8 mouse cellular contexts compared by ENCODE assay signal in the genomic region with DNA sequence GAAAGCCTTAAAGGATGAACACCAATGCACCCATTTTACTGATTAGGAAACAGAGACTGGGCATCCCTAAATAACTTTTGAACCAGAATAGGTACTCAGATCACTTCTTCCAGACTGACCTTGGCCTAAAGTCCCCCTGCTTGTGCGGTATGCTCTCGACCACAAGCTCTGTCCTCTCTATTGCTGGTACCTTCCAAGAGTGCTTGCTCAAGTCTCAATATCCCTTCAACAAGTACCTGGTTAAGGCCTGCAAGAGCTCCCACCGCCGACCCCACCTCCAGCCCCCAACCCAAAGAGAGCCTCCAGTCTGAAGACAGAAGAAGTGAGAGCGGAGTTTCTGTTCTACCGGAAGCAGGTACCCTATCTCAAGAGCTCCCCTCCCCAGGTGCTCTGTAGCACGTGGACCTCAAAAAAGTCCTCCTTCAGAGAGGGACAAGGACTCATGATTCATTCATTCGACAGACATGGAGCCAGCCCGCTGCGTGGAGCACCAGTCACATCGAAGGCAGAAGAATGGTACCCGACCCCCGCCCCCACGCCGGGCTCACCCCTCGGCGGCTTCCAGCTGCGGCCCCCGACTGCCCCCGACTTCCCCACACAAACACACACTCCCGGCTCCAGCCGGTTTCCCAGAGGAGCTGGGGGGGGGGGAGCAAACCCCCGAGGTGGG. TPM values are rescaled to one million over a fixed set of nuclear protein-coding genes. Genes with fewer than 3 reads are reported as not detected.
DNase-seq lines count a peak whose midpoint lies in the region; ATAC-seq and TF ChIP-seq lines count a peak whose summit lies in the region.

No protein-coding gene starts in this region.

- TF ChIP-seq EP300 in liver, embryonic 14.5 days (IDR thresholded peaks at IDR 0.05; ENCODE audit: low read depth): no peak

- WGBS in lung, embryonic 16.5 days: 4% methylated on average over 22 of the region's 23 CpGs
- WGBS in forebrain, embryonic 13.5 days: 5% methylated on average over 10 of the region's 23 CpGs
- WGBS in liver, embryonic 14.5 days (ENCODE audit: insufficient replicate concordance): 6% methylated on average over 23 of the region's 23 CpGs

- H3K4me1 ChIP-seq in lung, embryonic 16.5 days (replicated peaks; ENCODE audit: control insufficient read depth, insufficient read depth, low read length): peaks cover 9% of the 10 kb centered on the region
- peaks cover 41% of the 10 kb centered on the region for H3K4me1 ChIP-seq in forebrain, embryonic 13.5 days
- peaks cover 6 to 7% of the 10 kb centered on the region in 2 experiments; a peak in 3 of 4 replicates for H3K4me1 ChIP-seq in liver, embryonic 14.5 days (replicated peaks; ENCODE audit: control insufficient read depth in 2 of 2, insufficient read depth in 2 of 2, low read length in 1 of 2)

- no peaks in the 10 kb centered on the region; the same call in 1 of the 2 replicates for H3K27me3 ChIP-seq in lung, embryonic 16.5 days (ENCODE audit: control insufficient read depth, insufficient read depth, low read depth, low read length)
- no peaks in the 10 kb centered on the region for H3K27me3 ChIP-seq in forebrain, embryonic 13.5 days
- H3K27me3 ChIP-seq in liver, embryonic 14.5 days (ENCODE audit: control insufficient read depth, insufficient read depth, low read length): peaks cover 35% of the 10 kb centered on the region

- TF ChIP-seq CTCF in liver, embryonic 14.5 days (IDR thresholded peaks at IDR 0.05; ENCODE audit: low read depth): no peak

- H3K36me3 ChIP-seq in lung, embryonic 16.5 days (ENCODE audit: control insufficient read depth, insufficient read depth, low read length): no peaks in the 10 kb centered on the region
- H3K36me3 ChIP-seq in forebrain, embryonic 13.5 days (ENCODE audit: poor library complexity, severe bottlenecking): peaks cover 30% of the 10 kb centered on the region
- H3K36me3 ChIP-seq in liver, embryonic 14.5 days (replicated peaks; ENCODE audit: control insufficient read depth, insufficient read depth, low read depth): no peaks in the 10 kb centered on the region

- H3K9ac ChIP-seq in lung, embryonic 16.5 days (ENCODE audit: low read length): peak overlapping the region; percentile 72
- peak overlapping the region; percentile 82 for H3K9ac ChIP-seq in forebrain, embryonic 13.5 days
- H3K9ac ChIP-seq in liver, embryonic 14.5 days (replicated peaks): no peak overlapping the region

- H3K4me2 ChIP-seq in lung, embryonic 16.5 days (ENCODE audit: low read depth, low read length): peak overlapping the region; percentile 86
- H3K4me2 ChIP-seq in forebrain, embryonic 13.5 days: peak overlapping the region; percentile 76
- peak overlapping the region; percentile 71 for H3K4me2 ChIP-seq in liver, embryonic 14.5 days (ENCODE audit: low read depth)

- peak; percentile 73 for DNase-seq in cerebellum, adult 11-12 months
- DNase-seq in cerebellum, adult 11 months: no peak
- DNase-seq in lung, postnatal 36 days: no peak
- no peak for DNase-seq in liver, embryonic 14.5 days (ENCODE audit: low read depth in 3 of 3, low spot score in 3 of 3)
- DNase-seq in testis, postnatal 10 days (ENCODE audit: low spot score): peak; percentile 67
- no peak for DNase-seq in layer of hippocampus, adult 18-20 months (ENCODE audit: low spot score in 2 of 2)

- no peak overlapping the region for H3K27ac ChIP-seq in lung, embryonic 16.5 days (ENCODE audit: low read length)
- peak overlapping the region; percentile 91 for H3K27ac ChIP-seq in forebrain, embryonic 13.5 days
- H3K27ac ChIP-seq in liver, embryonic 14.5 days: no peak overlapping the region

- H3K4me3 ChIP-seq in lung, embryonic 16.5 days (ENCODE audit: low read length): peak overlapping the region; percentile 68
- H3K4me3 ChIP-seq in forebrain, embryonic 13.5 days: peak overlapping the region; percentile 66
- peak overlapping the region; percentile 50 to 56 for H3K4me3 ChIP-seq in liver, embryonic 14.5 days (ENCODE audit: insufficient read depth in 1 of 2, low read depth in 2 of 2, low read length in 2 of 2)

- ATAC-seq in lung, embryonic 16.5 days (ENCODE audit: low read depth): peak; percentile 5; the same call in 1 of the 2 replicates
- ATAC-seq in forebrain, embryonic 13.5 days: peak; percentile 42
- no peak for ATAC-seq in liver, embryonic 14.5 days (ENCODE audit: insufficient read depth)

- H3K9me3 ChIP-seq in lung, embryonic 16.5 days (ENCODE audit: control insufficient read depth, low read length): no peaks in the 10 kb centered on the region
- H3K9me3 ChIP-seq in forebrain, embryonic 13.5 days (replicated peaks): no peaks in the 10 kb centered on the region
- no peaks in the 10 kb centered on the region for H3K9me3 ChIP-seq in liver, embryonic 14.5 days (ENCODE audit: control insufficient read depth, low read length)

RNA-seq across cellular contexts. Expression of a gene that starts 2.1 kb away (rescaled TPM):
- 3.7 and 4.1 TPM in 2 replicates for polyA plus RNA-seq in lung, embryonic 16.5 days (2015; fragmentation: Nextera tagmentation; extraction: Ambion mirVana)
- polyA plus RNA-seq in forebrain, embryonic 13.5 days (2015; fragmentation: Nextera tagmentation; extraction: Ambion mirVana): 40.8 and 41.0 TPM in 2 replicates
- 0.21 and 0.27 TPM in 2 replicates for polyA plus RNA-seq in liver, embryonic 14.5 days (2012; rRNA removed)
- not detected in 2 replicates for polyA plus RNA-seq in liver, embryonic 14.5 days (2014; fragmentation: Nextera tagmentation; extraction: Ambion mirVana)
- 10 to 100 TPM; 85.5 to 88.9 TPM for total RNA-seq in layer of hippocampus, adult 18-20 months (2021)

RNA-seq across cellular contexts. Expression of a gene that starts 15.2 kb away (rescaled TPM):
- 0.74 and 1.1 TPM in 2 replicates for polyA plus RNA-seq in lung, embryonic 16.5 days (2015; fragmentation: Nextera tagmentation; extraction: Ambion mirVana)
- polyA plus RNA-seq in forebrain, embryonic 13.5 days (2015; fragmentation: Nextera tagmentation; extraction: Ambion mirVana): 0.27 and 0.31 TPM in 2 replicates
- polyA plus RNA-seq in liver, embryonic 14.5 days (2012; rRNA removed): 0.29 and 0.38 TPM in 2 replicates
- 0.56 and 0.59 TPM in 2 replicates for polyA plus RNA-seq in liver, embryonic 14.5 days (2014; fragmentation: Nextera tagmentation; extraction: Ambion mirVana)
- not detected for total RNA-seq in layer of hippocampus, adult 18-20 months (2021)

RNA-seq across cellular contexts. Expression of a gene that starts 39.3 kb away (rescaled TPM):
- polyA plus RNA-seq in lung, embryonic 16.5 days (2015; fragmentation: Nextera tagmentation; extraction: Ambion mirVana): 21.7 and 23.8 TPM in 2 replicates
- polyA plus RNA-seq in forebrain, embryonic 13.5 days (2015; fragmentation: Nextera tagmentation; extraction: Ambion mirVana): 8.5 and 8.7 TPM in 2 replicates
- polyA plus RNA-seq in liver, embryonic 14.5 days (2012; rRNA removed): 3.3 and 4.8 TPM in 2 replicates
- polyA plus RNA-seq in liver, embryonic 14.5 days (2014; fragmentation: Nextera tagmentation; extraction: Ambion mirVana): 6.3 and 7.2 TPM in 2 replicates
- total RNA-seq in layer of hippocampus, adult 18-20 months (2021): 100 to 1,000 TPM; 158 TPM

RNA-seq across cellular contexts. Expression of a gene that starts 42.0 kb away (rescaled TPM):
- not detected in 2 replicates for polyA plus RNA-seq in lung, embryonic 16.5 days (2015; fragmentation: Nextera tagmentation; extraction: Ambion mirVana)
- polyA plus RNA-seq in forebrain, embryonic 13.5 days (2015; fragmentation: Nextera tagmentation; extraction: Ambion mirVana): not detected in 2 replicates
- not detected in 2 replicates for polyA plus RNA-seq in liver, embryonic 14.5 days (2012; rRNA removed)
- not detected in 2 replicates for polyA plus RNA-seq in liver, embryonic 14.5 days (2014; fragmentation: Nextera tagmentation; extraction: Ambion mirVana)
- total RNA-seq in layer of hippocampus, adult 18-20 months (2021): not detected

RNA-seq across cellular contexts. Expression of a gene that starts 59.3 kb away (rescaled TPM):
- polyA plus RNA-seq in lung, embryonic 16.5 days (2015; fragmentation: Nextera tagmentation; extraction: Ambion mirVana): 0.53 and 0.63 TPM in 2 replicates
- polyA plus RNA-seq in forebrain, embryonic 13.5 days (2015; fragmentation: Nextera tagmentation; extraction: Ambion mirVana): 0.14 TPM in 1 of 2 replicates, not detected in the other
- 0.04 and 0.12 TPM in 2 replicates for polyA plus RNA-seq in liver, embryonic 14.5 days (2012; rRNA removed)
- not detected in 2 replicates for polyA plus RNA-seq in liver, embryonic 14.5 days (2014; fragmentation: Nextera tagmentation; extraction: Ambion mirVana)
- total RNA-seq in layer of hippocampus, adult 18-20 months (2021): under 1 TPM in 1 of 2 experiments, not detected in 1; 0.15 TPM

Comparison
In these comparisons a context has a peak if more than half of its experiments do, and no peak if none do; other contexts are left out.
1. DNase-seq: peak in cerebellum, adult 11-12 months (single experiment) and testis, postnatal 10 days (single experiment); none in cerebellum, adult 11 months (single experiment), lung, postnatal 36 days (single experiment), liver, embryonic 14.5 days (0 of 3) and layer of hippocampus, adult 18-20 months (0 of 2).
2. Peak in every context shown above with its lines, with median percentiles within 50 percentile points of each other: H3K4me2 ChIP-seq and H3K4me3 ChIP-seq.